Mouse (Mus musculus): ENCODE measurements around the gene Ccdc63.

GRCm38 (mm10) chr5:122089664-122090063 is 51.0 kb downstream of the Ccdc63 start:
- no peak for TF ChIP-seq POLR2A (IDR thresholded peaks at IDR 0.05; ENCODE audit: borderline replicate concordance, extremely low read depth, insufficient read depth, insufficient read length, poor library complexity, severe bottlenecking)
- TF ChIP-seq CTCF (IDR thresholded peaks at IDR 0.05; ENCODE audit: borderline replicate concordance, extremely low read depth, insufficient read depth, insufficient read length): no peak

Data from brain, embryonic 14.5 days (tissue).